Mouse (Mus musculus): ENCODE results near the gene Prss23. TPM values are rescaled to one million over a fixed set of nuclear protein-coding genes. Genes with fewer than 3 reads are reported as not detected.

Prss23 gene
- total and polyA plus RNA-seq, 3 experiments: not detected

DNA sequence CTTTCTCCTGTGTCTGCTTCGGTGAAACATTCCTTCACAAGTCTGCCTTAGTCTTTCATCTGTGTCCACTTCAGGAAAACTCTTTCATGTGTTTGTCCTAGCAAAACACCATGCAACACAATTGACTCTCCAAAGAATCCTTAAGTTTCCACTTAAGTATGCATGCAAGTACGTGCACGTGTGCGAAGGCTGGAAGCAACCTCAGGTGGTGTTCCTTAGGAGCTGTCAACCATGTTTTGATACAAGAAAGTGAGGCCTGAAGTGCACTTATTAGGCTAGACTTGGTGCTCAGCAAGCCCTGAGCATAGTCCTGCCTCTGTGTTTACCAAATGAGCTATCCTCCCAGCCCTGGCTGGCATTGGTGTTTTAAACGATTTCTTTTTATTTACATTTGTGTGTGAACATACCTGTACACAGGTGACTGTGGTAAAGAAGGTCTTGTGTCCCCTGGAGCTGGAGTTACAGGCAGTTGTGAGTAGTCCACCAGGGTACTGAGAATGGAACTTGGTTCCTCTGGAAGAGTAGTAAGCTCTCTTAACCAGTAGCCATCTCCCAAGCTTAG lies 64.3 kb downstream of the Prss23 start:
- Histone ChIP-seq H3K27ac (ENCODE audit: control insufficient read depth, low read depth, low read length) (no peak overlapping the region), H3K27me3 (ENCODE audit: control insufficient read depth in 1 of 2, insufficient read depth in 2 of 2, low read length in 2 of 2) (no peaks in the 10 kb centered on the region), H3K4me1 (ENCODE audit: control insufficient read depth in 1 of 2, insufficient read depth in 2 of 2, low read length in 2 of 2) (no peaks in the 10 kb centered on the region), H3K9me3 (replicated peaks; ENCODE audit: insufficient read depth, low read length) (no peaks in the 10 kb centered on the region), H3K79me2 (ENCODE audit: control insufficient read depth, insufficient read depth, low read length, poor library complexity) (no peaks in the 10 kb centered on the region), H3K9ac (ENCODE audit: control insufficient read depth, low read depth, low read length, poor library complexity, severe bottlenecking) (no peak overlapping the region), H3K4me3 (ENCODE audit: control insufficient read depth in 1 of 2, insufficient read depth in 1 of 2, low read depth in 2 of 2, low read length in 2 of 2) (no peak overlapping the region), H3K36me3 (ENCODE audit: control insufficient read depth in 1 of 2, insufficient read depth in 2 of 2, low read length in 2 of 2) (no peaks in the 10 kb centered on the region)
- TF ChIP-seq POLR2A (IDR thresholded peaks at IDR 0.05; ENCODE audit: control insufficient read depth in 1 of 2, insufficient read depth in 1 of 2, low read depth in 1 of 2, low read length in 2 of 2, poor library complexity in 1 of 2) (no peak), BHLHE40 (IDR thresholded peaks at IDR 0.05; ENCODE audit: borderline replicate concordance, low read depth, low read length) (no peak), ZC3H11A (IDR thresholded peaks at IDR 0.05; ENCODE audit: low read depth, low read length) (no peak), ZMIZ1 (IDR thresholded peaks at IDR 0.05; ENCODE audit: low read depth, low read length) (no peak), GATA1 (IDR thresholded peaks at IDR 0.05; ENCODE audit: low read depth, low read length) (no peak), SMC3 (IDR thresholded peaks at IDR 0.05; ENCODE audit: low read depth, low read length) (no peak), RAD21 (IDR thresholded peaks at IDR 0.05; ENCODE audit: low read depth, low read length) (no peak), RCOR1 (IDR thresholded peaks at IDR 0.05; ENCODE audit: low read depth, low read length) (no peak), NRF1 (IDR thresholded peaks at IDR 0.05; ENCODE audit: insufficient read depth, low read depth, low read length, poor library complexity, severe bottlenecking) (no peak), SIN3A (IDR thresholded peaks at IDR 0.05; ENCODE audit: low read length) (no peak), USF2 (IDR thresholded peaks at IDR 0.05; ENCODE audit: borderline replicate concordance in 1 of 2, insufficient read depth in 1 of 2, low read depth in 1 of 2, low read length in 2 of 2) (no peak)
- DNase-seq (ENCODE audit: low read depth, low spot score): no peak

DNA sequence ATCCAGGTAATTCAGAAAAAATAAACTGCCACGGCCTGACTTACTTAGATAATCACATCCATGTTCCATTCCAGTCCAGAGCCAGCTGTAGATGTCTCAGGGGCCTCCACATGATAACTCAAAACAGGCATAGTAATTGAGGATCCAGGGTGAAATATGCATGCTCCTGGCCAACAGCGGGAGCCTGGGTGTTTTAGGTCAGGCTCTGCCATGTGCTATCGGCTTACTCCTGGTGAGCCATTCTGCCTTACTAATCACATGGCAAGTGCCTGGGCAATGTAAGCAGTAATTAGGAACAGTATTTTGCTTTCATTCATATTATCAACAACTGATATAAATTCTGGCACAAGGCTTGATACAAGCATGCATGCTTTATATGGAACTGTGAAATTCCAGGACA lies 65.6 kb downstream of the Prss23 start:
- no peak for TF ChIP-seq KAT2A (conservative IDR thresholded peaks at IDR 0.05; ENCODE audit: low read depth, low read length)
- no peak for TF ChIP-seq ELF1 (IDR thresholded peaks at IDR 0.05; ENCODE audit: low read depth, low read length)
- no peak for TF ChIP-seq NRF1 (IDR thresholded peaks at IDR 0.05; ENCODE audit: insufficient read depth, low read depth, low read length, poor library complexity, severe bottlenecking)
- no peak for TF ChIP-seq ZNF384 (IDR thresholded peaks at IDR 0.05; ENCODE audit: low read depth, low read length)
- H3K4me3 ChIP-seq (ENCODE audit: control insufficient read depth in 1 of 2, insufficient read depth in 1 of 2, low read depth in 2 of 2, low read length in 2 of 2): no peak overlapping the region
- H3K36me3 ChIP-seq (ENCODE audit: control insufficient read depth in 1 of 2, insufficient read depth in 2 of 2, low read length in 2 of 2): no peaks in the 10 kb centered on the region
- no peaks in the 10 kb centered on the region for H3K9me3 ChIP-seq (replicated peaks; ENCODE audit: insufficient read depth, low read length)
- no peak for DNase-seq (ENCODE audit: low read depth, low spot score)
- H3K27ac ChIP-seq (ENCODE audit: control insufficient read depth, low read depth, low read length): no peak overlapping the region
- H3K4me1 ChIP-seq (ENCODE audit: control insufficient read depth in 1 of 2, insufficient read depth in 2 of 2, low read length in 2 of 2): no peaks in the 10 kb centered on the region
- no peak overlapping the region for H3K9ac ChIP-seq (ENCODE audit: control insufficient read depth, low read depth, low read length, poor library complexity, severe bottlenecking)
- H3K79me2 ChIP-seq (ENCODE audit: control insufficient read depth, insufficient read depth, low read length, poor library complexity): no peaks in the 10 kb centered on the region
- H3K27me3 ChIP-seq (ENCODE audit: control insufficient read depth in 1 of 2, insufficient read depth in 2 of 2, low read length in 2 of 2): no peaks in the 10 kb centered on the region

DNA sequence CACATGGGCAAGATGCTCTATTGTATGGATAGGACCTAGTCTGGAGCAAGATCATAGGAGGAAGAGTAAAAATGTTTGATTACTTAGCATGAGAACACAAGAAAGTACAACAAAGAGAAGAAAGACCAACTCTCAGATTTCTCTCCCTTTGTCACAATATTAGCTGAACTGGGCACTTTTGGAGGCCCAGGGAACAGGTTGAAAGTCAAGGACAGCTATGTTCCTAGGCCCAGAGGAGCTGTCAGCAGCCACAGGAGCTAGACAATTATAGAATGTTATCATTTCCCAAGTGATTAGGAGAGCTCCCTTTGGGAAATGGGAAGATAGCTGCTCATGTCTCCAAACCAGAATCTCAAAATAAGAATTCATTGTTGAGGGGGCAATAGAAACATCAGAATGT lies 66.1 kb downstream of the Prss23 start:
- Histone ChIP-seq H3K4me1 (ENCODE audit: control insufficient read depth in 1 of 2, insufficient read depth in 2 of 2, low read length in 2 of 2) (no peaks in the 10 kb centered on the region), H3K27ac (ENCODE audit: control insufficient read depth, low read depth, low read length) (no peak overlapping the region), H3K4me3 (ENCODE audit: control insufficient read depth in 1 of 2, insufficient read depth in 1 of 2, low read depth in 2 of 2, low read length in 2 of 2) (no peak overlapping the region), H3K79me2 (ENCODE audit: control insufficient read depth, insufficient read depth, low read length, poor library complexity) (no peaks in the 10 kb centered on the region; the same call in 1 of the 2 replicates), H3K9me3 (replicated peaks; ENCODE audit: insufficient read depth, low read length) (no peaks in the 10 kb centered on the region), H3K9ac (ENCODE audit: control insufficient read depth, low read depth, low read length, poor library complexity, severe bottlenecking) (no peak overlapping the region), H3K27me3 (ENCODE audit: control insufficient read depth in 1 of 2, insufficient read depth in 2 of 2, low read length in 2 of 2) (no peaks in the 10 kb centered on the region), H3K36me3 (ENCODE audit: control insufficient read depth in 1 of 2, insufficient read depth in 2 of 2, low read length in 2 of 2) (no peaks in the 10 kb centered on the region)
- DNase-seq (ENCODE audit: low read depth, low spot score): no peak
- TF ChIP-seq UBTF (IDR thresholded peaks at IDR 0.05; ENCODE audit: borderline replicate concordance, insufficient read depth, low read depth, low read length) (no peak), CHD2 (IDR thresholded peaks at IDR 0.05; ENCODE audit: low read length) (no peak), ETS1 (IDR thresholded peaks at IDR 0.05; ENCODE audit: low read depth, low read length) (no peak), RAD21 (IDR thresholded peaks at IDR 0.05; ENCODE audit: low read depth, low read length) (no peak), MAZ (IDR thresholded peaks at IDR 0.05; ENCODE audit: low read depth, low read length) (no peak), USF2 (IDR thresholded peaks at IDR 0.05; ENCODE audit: borderline replicate concordance in 1 of 2, insufficient read depth in 1 of 2, low read depth in 1 of 2, low read length in 2 of 2) (no peak), ZMIZ1 (IDR thresholded peaks at IDR 0.05; ENCODE audit: low read depth, low read length) (no peak), NRF1 (IDR thresholded peaks at IDR 0.05; ENCODE audit: insufficient read depth, low read depth, low read length, poor library complexity, severe bottlenecking) (no peak), MEF2A (IDR thresholded peaks at IDR 0.05; ENCODE audit: extremely low read depth, insufficient replicate concordance, low read depth, low read length, poor library complexity, severe bottlenecking) (no peak), ZKSCAN1 (IDR thresholded peaks at IDR 0.05; ENCODE audit: low read depth, low read length) (no peak), MYB (IDR thresholded peaks at IDR 0.05; ENCODE audit: low read depth, low read length) (no peak), ZC3H11A (IDR thresholded peaks at IDR 0.05; ENCODE audit: low read depth, low read length) (no peak), HCFC1 (IDR thresholded peaks at IDR 0.05; ENCODE audit: low read depth, low read length) (no peak), ELF1 (IDR thresholded peaks at IDR 0.05; ENCODE audit: low read depth, low read length) (no peak), TAL1 (IDR thresholded peaks at IDR 0.05; ENCODE audit: low read length) (no peak), POLR2AphosphoS5 (IDR thresholded peaks at IDR 0.05; ENCODE audit: borderline replicate concordance, low read depth, low read length) (no peak)

All from MEL (cell line).